Mouse (Mus musculus) layer of hippocampus, postnatal 10 days (tissue): ENCODE measurements at regions not wholly inside any gene's neighbourhood (a gene's known extent, or its start where the extent isn't known, plus 50 kb on each side); places are given as distances from the start of the nearest gene placed in this dataset.

Experiments used
- DNase-seq, 2 experiments: peaks; one replicate each; pipeline ENCODE4 v3.0.0; 2021; ENCODE audit warnings: low spot score in 2 of 2

DNA sequence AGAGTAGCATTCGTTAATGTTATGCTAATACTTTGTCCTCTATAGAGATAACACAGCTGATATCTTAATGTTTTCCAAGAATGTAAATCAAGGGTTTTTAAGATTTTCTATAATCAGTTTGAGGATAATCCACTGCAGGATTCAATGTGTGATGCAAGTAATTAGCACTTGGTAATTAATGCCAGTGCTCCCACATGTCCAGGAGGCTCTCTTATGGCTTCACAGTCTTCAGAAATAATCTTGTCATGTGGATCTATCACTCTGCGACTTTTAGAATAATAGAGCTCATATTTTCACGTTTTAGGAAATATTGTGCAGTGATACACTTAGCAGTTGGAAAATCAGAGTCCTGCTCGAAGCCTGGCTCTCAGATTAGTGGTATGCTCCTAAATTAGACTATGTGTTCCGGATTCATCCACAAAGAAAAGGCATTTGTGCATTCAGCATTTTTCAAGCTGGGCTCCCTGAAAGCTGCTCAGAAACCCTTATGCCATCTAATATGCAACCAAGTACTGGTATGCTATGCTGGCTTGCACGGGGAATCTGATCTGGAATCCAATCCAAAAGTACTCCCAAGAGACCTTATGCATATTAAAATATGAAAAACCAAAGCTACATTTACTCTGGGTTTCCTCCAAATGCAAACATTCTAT is 1302.8 kb upstream of the Tyrp1 start:
- DNase-seq, result peak; percentile 4 to 12

- DNase-seq, result no peak
Measured at GRCm38 (mm10) chr4:79531769-79532168, 1302.2 kb upstream of the Tyrp1 start.

- peak; percentile 5 to 23 for DNase-seq
Measured at GRCm38 (mm10) chr4:79532420-79533066, 1301.4 kb upstream of the Tyrp1 start.

GRCm38 (mm10) chr4:79545461-79545860 is 1288.5 kb upstream of the Tyrp1 start:
- no peak for DNase-seq
